In the genomic region with DNA sequence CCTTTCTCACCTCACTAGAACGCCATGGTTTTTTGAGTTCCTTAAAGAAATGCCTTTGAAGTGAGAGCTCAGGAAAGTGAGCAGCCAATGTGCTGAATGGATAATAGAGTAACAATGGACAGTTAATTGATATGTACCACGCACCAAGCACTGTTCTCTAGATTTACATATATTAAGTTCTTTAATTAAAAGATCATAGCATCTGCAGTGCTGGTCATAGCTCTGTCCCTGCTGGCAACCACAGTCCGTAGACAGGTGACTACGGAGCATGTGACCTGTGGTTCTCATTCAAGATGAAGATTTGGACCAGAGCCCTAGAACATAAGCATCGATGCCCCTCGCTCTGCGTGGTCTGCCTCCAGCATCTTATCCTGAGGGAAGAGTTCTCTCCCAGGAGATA, we compare ENCODE assay signal across 25 mouse cellular contexts.
A peak's percentile ranks its signal among the peaks of the same experiment; 100 is the strongest.
DNase-seq lines count a peak whose midpoint lies in the region; ATAC-seq and TF ChIP-seq lines count a peak whose summit lies in the region.
"Had no signal": no experiment of that assay in that cellular context is flagged by ENCODE, and none has a peak within 500 bp of the region (broad histone marks: within the 10 kb centered on the region; RNA-seq: fewer than 3 reads in every experiment).

No protein-coding gene starts in this region.

- ATAC-seq in forebrain, embryonic 14.5 days: 0 out of 2 replicates have a peak, but pooled peaks have one; percentile 11
- no peak for ATAC-seq in forebrain, postnatal 0 days
- peak; percentile 41 for ATAC-seq in hindbrain, embryonic 16.5 days
- ATAC-seq in midbrain, embryonic 16.5 days: peak; percentile 62
- ATAC-seq: liver, postnatal 0 days; lung, postnatal 0 days had no signal

- H3K36me3 ChIP-seq in forebrain, embryonic 14.5 days (ENCODE audit: control insufficient read depth, insufficient read depth, low read length): no peaks in the 10 kb centered on the region
- H3K36me3 ChIP-seq in forebrain, postnatal 0 days (ENCODE audit: insufficient read depth): no peaks in the 10 kb centered on the region
- no peaks in the 10 kb centered on the region for H3K36me3 ChIP-seq in hindbrain, embryonic 16.5 days (ENCODE audit: control insufficient read depth, insufficient read depth, low read length)
- H3K36me3 ChIP-seq in midbrain, embryonic 16.5 days (ENCODE audit: control insufficient read depth, insufficient read depth, low read length): no peaks in the 10 kb centered on the region
- H3K36me3 ChIP-seq: embryonic facial prominence, embryonic 10.5 days; heart, embryonic 15.5 days; limb, embryonic 12.5 days had no signal

- H3K9ac ChIP-seq in forebrain, embryonic 14.5 days (ENCODE audit: low read length): no peak overlapping the region
- H3K9ac ChIP-seq in forebrain, postnatal 0 days: no peak overlapping the region
- H3K9ac ChIP-seq in hindbrain, embryonic 16.5 days (ENCODE audit: low read depth, low read length): no peak overlapping the region
- no peak overlapping the region for H3K9ac ChIP-seq in midbrain, embryonic 16.5 days (ENCODE audit: low read depth, low read length)
- H3K9ac ChIP-seq: heart, embryonic 15.5 days; limb, embryonic 12.5 days; liver, postnatal 0 days had no signal

- no peak for TF ChIP-seq CTCF in forebrain, postnatal 0 days (IDR thresholded peaks at IDR 0.05; ENCODE audit: low read depth)
- TF ChIP-seq CTCF in brain, embryonic 14.5 days (IDR thresholded peaks at IDR 0.05; ENCODE audit: borderline replicate concordance, extremely low read depth, insufficient read depth, insufficient read length): no peak

- TF ChIP-seq POLR2A in brain, embryonic 14.5 days (IDR thresholded peaks at IDR 0.05; ENCODE audit: borderline replicate concordance, extremely low read depth, insufficient read depth, insufficient read length, poor library complexity, severe bottlenecking): no peak

- no peak overlapping the region for H3K4me2 ChIP-seq in forebrain, embryonic 14.5 days (ENCODE audit: low read length)
- H3K4me2 ChIP-seq in forebrain, postnatal 0 days (ENCODE audit: low read depth): no peak overlapping the region
- no peak overlapping the region for H3K4me2 ChIP-seq in hindbrain, embryonic 16.5 days (ENCODE audit: low read length)
- no peak overlapping the region for H3K4me2 ChIP-seq in midbrain, embryonic 16.5 days (ENCODE audit: low read length)
- H3K4me2 ChIP-seq: heart, embryonic 15.5 days; limb, embryonic 12.5 days; liver, embryonic 11.5 days had no signal

- H3K27ac ChIP-seq in forebrain, embryonic 14.5 days (ENCODE audit: low read depth, low read length): no peak overlapping the region
- no peak overlapping the region for H3K27ac ChIP-seq in forebrain, postnatal 0 days (ENCODE audit: low read depth, low read length)
- H3K27ac ChIP-seq in hindbrain, embryonic 16.5 days (ENCODE audit: low read depth, low read length): no peak overlapping the region
- H3K27ac ChIP-seq in midbrain, embryonic 16.5 days (ENCODE audit: low read length): no peak overlapping the region
- H3K27ac ChIP-seq: embryonic facial prominence, embryonic 10.5 days; heart, embryonic 15.5 days; limb, embryonic 12.5 days; macrophage had no signal

- 63% methylated on average over 7 of the region's 7 CpGs for WGBS in forebrain, embryonic 14.5 days
- WGBS in forebrain, postnatal 0 days: 54% methylated on average over 7 of the region's 7 CpGs
- 67% methylated on average over 7 of the region's 7 CpGs for WGBS in hindbrain, embryonic 16.5 days
- 53% methylated on average over 7 of the region's 7 CpGs for WGBS in midbrain, embryonic 16.5 days

- no peaks in the 10 kb centered on the region for H3K27me3 ChIP-seq in forebrain, embryonic 14.5 days (replicated peaks; ENCODE audit: control insufficient read depth, insufficient read depth, low read length)
- H3K27me3 ChIP-seq in forebrain, postnatal 0 days (ENCODE audit: insufficient read depth, low read length): no peaks in the 10 kb centered on the region
- H3K27me3 ChIP-seq in hindbrain, embryonic 16.5 days (replicated peaks; ENCODE audit: control insufficient read depth, insufficient read depth, low read length): no peaks in the 10 kb centered on the region
- H3K27me3 ChIP-seq in midbrain, embryonic 16.5 days (ENCODE audit: control insufficient read depth, insufficient read depth, low read depth, low read length): no peaks in the 10 kb centered on the region
- H3K27me3 ChIP-seq: heart, embryonic 15.5 days; limb, embryonic 12.5 days had no signal

- no peaks in the 10 kb centered on the region; the same call in 1 of the 2 replicates for H3K4me1 ChIP-seq in forebrain, embryonic 14.5 days (ENCODE audit: control insufficient read depth, insufficient read depth, low read length)
- no peaks in the 10 kb centered on the region for H3K4me1 ChIP-seq in forebrain, postnatal 0 days (ENCODE audit: insufficient read depth)
- no peaks in the 10 kb centered on the region; the same call in 1 of the 2 replicates for H3K4me1 ChIP-seq in hindbrain, embryonic 16.5 days (ENCODE audit: control insufficient read depth, insufficient read depth, low read depth, low read length)
- peaks cover 8% of the 10 kb centered on the region for H3K4me1 ChIP-seq in midbrain, embryonic 16.5 days (ENCODE audit: control insufficient read depth, insufficient read depth, low read length)
- H3K4me1 ChIP-seq: embryonic facial prominence, embryonic 10.5 days; heart, embryonic 15.5 days; limb, embryonic 12.5 days had no signal

- no peaks in the 10 kb centered on the region for H3K9me3 ChIP-seq in forebrain, embryonic 14.5 days (replicated peaks; ENCODE audit: control insufficient read depth, low read length)
- H3K9me3 ChIP-seq in forebrain, postnatal 0 days (ENCODE audit: low read length): no peaks in the 10 kb centered on the region
- H3K9me3 ChIP-seq in hindbrain, embryonic 16.5 days (ENCODE audit: control insufficient read depth, low read length): no peaks in the 10 kb centered on the region
- H3K9me3 ChIP-seq in midbrain, embryonic 16.5 days (replicated peaks; ENCODE audit: control insufficient read depth, low read length, poor library complexity, severe bottlenecking): no peaks in the 10 kb centered on the region
- H3K9me3 ChIP-seq: embryonic facial prominence, embryonic 10.5 days; heart, embryonic 15.5 days; limb, embryonic 12.5 days had no signal

- no peak for DNase-seq in forebrain, embryonic 14.5 days (ENCODE audit: low spot score)
- DNase-seq in forebrain, postnatal 0 days: no peak
- peak; percentile 17 for DNase-seq in brain, embryonic 14.5 days (ENCODE audit: low read depth)
- no peak for DNase-seq in testis, postnatal 10 days (ENCODE audit: low spot score)
- DNase-seq in retina, embryonic 14.5 days (ENCODE audit: low spot score): no peak
- DNase-seq in urinary bladder, adult 2 months (ENCODE audit: low spot score): no peak
- DNase-seq: adrenal gland, postnatal 36 days; cerebellum, adult 11 months; cerebellum, adult 9-11 months; gastrocnemius, postnatal 36 days; kidney, adult 8-10 months; kidney, postnatal 14 days; layer of hippocampus, postnatal 36 days; liver, postnatal 0 days; right cerebral cortex, postnatal 4 days; thymus, adult 2 months; thymus, postnatal 4 days had no signal

- H3K4me3 ChIP-seq in forebrain, embryonic 14.5 days (ENCODE audit: low read depth, low read length): no peak overlapping the region
- H3K4me3 ChIP-seq in forebrain, postnatal 0 days (ENCODE audit: low read depth, low read length): no peak overlapping the region
- H3K4me3 ChIP-seq in hindbrain, embryonic 16.5 days (ENCODE audit: low read length): no peak overlapping the region
- H3K4me3 ChIP-seq in midbrain, embryonic 16.5 days (ENCODE audit: low read depth, low read length): no peak overlapping the region
- H3K4me3 ChIP-seq: embryonic facial prominence, embryonic 10.5 days; heart, embryonic 15.5 days; limb, embryonic 12.5 days had no signal
